Mouse (Mus musculus) liver, adult 2 months (tissue): ENCODE measurements around the gene Sdk2.

ENCODE experiments used
- CTCF ChIP-seq: fragments of 200-500 bp; IDR thresholded peaks from 2 replicates; pipeline ENCODE4 v1.5.1; 2011; ENCODE audit warnings: low read depth, low read length, control low read depth
- POLR2A ChIP-seq: fragments of 200-500 bp; IDR thresholded peaks from 2 replicates; pipeline ENCODE4 v1.6.1; 2011; ENCODE audit warnings: low read length, control low read depth; ENCODE audit not compliant: insufficient read depth; ENCODE audit errors: extremely low read depth

DNA sequence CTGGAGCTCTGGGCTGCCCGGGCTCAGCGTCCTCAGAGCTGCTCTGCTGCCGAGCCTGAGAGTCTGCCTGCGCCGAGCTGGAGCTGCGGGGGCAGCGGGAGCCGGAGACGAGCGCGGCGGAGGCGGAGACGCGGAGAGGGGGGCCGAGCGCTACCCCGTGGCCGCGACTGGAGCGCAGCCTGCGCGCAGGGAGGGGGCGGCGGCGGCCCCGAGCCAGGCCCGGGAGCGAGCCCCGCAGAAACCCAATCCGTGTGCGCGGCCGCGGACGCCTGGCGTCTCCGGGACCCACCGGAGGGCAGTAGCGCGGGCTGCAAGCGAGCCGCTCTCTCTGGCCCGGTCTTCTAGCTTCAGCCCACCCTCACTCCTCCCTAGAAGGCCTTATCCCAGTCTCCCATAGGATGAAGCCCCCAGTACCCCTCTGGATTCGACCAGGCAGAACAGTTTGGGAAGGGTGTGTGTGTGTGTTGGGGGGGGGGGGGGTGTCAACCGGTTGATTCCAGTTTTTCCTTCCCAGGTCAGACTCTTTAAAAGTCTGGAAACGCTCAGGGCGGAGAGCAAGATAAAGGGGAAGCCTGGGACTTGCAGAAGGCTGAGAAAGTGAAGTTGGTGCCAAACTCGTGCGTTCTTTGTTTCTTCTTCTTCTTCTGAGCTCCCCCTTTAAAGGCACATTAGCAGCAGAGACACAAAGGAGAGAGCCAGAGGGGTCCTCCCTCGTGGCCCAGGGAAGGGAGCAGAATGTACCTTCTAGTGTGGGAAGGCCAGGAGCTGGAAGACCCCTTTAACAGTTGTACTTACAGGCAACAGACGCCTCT is at the start of gene Sdk2:
- TF ChIP-seq POLR2A, result no peak
- TF ChIP-seq CTCF, result no peak
